Mouse (Mus musculus) c-Kit-positive CD71-positive TER-119-positive erythroid progenitor cells, embryonic 14.5 days (primary cell): ENCODE data around the gene Klhl5.

Experiments used
- DNase-seq: peaks from one replicate; pipeline ENCODE4 v3.0.0-alpha.2; 2013; ENCODE audit warnings: low spot score

The Klhl5 gene

DNA sequence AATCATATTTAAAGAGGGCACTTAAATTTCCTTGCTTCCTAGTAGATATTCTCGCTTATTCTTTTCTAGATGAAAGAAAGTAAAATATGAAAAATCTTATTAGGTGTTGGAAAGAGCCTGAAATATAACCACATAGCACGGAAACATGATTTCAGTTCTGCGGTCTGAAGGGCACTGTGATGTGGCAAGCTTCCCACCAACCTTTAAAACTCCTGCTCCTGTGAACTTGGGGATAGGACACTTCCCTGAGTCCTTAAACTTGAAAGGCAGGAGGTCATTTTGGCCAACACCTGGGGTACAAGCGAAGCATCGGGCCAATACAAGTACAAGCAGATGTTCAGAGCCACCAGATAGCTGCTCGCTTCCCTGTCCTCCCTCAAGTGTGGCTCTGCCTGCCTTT is 42.4 kb downstream of the Klhl5 start:
- no peak for DNase-seq

DNA sequence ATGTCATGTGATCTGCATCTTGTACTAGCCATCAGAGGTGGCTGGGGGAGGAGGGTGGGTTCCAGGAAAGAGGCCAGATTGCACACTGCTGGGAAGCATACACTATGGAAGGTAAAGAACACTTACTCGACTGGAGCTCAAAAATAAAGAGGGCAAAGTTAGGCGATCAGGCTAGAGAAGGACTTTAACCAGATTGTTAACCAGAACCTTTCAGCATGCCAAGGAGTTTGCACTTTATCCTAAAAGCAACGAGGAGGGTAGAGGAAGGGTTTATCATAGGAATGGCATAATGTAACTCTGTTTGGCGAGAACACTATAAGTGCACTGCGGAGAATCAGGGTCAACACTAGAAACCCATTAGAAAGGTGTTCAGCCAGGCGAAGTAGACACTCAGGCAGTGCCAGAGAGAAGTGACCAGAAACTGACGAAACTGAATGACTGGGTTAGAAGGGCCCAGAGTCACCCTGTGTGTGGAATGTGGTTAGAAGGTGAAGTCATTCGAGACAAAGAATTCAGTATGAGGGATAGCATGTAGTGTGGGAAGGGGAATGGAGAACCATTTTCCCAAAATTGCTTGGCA is 43.1 kb downstream of the Klhl5 start:
- DNase-seq = no peak

DNA sequence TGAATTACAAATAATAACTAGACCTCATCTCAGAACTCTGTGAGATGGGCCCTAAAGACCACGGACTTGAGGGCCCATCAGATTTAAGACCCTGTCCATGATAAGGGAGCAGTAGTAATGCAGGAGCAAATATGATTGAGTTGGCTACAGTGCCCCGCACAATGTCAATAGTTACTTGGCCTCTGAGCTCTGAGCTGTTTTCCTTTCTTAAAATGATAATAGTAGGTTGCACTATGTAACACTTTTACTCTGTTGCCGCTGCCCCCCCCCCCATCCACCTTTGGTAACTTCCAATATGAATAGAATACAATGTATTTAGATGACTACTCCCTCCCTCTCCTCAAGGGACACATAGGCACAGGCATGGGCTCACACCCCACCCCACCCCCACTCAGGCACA is 43.9 kb downstream of the Klhl5 start:
- no peak for DNase-seq

DNA sequence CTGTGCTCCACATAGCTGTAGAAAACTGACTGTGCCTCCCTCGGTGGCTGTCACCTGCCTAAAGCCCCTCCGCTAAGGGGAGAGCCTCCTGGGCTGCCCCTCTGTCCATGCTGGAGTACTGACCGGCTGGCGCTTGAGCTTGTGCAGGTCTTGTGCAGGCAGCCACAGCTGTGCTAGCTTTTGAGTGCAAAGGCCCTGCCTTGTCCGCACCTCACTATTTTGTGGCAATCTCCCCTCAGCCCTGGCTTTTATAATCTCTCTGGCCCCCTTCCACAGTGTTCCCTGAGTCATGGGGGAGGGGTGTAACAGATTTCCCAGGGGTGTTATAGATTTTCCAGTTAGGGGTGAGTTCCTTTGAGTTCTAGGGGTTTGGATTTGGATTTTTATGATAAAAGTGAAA is 44.4 kb downstream of the Klhl5 start:
- no peak for DNase-seq

DNA sequence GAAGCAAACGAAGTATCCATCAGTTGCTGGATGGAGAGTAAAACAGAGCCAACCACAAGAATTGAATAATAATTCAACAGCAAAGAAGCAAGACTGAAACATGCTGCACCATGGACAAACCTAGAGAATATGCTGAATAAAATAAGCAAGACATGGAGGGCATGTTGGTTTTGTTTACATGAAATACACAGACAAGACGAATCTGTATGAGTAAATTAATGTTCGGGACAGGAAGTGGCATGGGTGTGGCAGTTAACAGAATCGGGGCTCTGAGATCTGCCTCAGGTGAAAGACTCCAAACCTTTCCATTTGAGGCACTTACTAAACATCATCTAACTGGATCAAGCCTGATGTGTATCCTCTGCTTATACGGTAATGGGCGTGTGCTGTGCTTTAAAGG is 46.9 kb downstream of the Klhl5 start:
- no peak for DNase-seq

DNA sequence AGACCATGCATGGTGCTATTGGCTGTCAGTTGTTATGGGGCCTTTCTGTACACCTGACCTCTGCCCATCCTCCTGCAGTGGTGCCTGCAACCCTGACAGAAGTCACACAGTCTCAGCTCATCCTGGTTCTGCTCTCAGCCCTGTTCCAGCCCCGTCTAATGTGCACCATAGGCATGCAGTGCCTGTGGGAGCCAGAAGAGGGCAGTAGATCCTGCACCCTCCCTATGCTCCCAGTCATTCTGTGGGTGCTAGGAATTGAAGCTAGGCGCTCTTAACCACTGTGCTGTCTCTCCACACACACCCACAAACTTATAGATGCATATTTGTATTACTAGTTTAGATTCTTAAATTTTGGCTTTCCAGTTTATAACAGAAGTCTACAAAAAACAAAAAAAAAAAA is 49.5 kb downstream of the Klhl5 start:
- peak; percentile 34 for DNase-seq

DNA sequence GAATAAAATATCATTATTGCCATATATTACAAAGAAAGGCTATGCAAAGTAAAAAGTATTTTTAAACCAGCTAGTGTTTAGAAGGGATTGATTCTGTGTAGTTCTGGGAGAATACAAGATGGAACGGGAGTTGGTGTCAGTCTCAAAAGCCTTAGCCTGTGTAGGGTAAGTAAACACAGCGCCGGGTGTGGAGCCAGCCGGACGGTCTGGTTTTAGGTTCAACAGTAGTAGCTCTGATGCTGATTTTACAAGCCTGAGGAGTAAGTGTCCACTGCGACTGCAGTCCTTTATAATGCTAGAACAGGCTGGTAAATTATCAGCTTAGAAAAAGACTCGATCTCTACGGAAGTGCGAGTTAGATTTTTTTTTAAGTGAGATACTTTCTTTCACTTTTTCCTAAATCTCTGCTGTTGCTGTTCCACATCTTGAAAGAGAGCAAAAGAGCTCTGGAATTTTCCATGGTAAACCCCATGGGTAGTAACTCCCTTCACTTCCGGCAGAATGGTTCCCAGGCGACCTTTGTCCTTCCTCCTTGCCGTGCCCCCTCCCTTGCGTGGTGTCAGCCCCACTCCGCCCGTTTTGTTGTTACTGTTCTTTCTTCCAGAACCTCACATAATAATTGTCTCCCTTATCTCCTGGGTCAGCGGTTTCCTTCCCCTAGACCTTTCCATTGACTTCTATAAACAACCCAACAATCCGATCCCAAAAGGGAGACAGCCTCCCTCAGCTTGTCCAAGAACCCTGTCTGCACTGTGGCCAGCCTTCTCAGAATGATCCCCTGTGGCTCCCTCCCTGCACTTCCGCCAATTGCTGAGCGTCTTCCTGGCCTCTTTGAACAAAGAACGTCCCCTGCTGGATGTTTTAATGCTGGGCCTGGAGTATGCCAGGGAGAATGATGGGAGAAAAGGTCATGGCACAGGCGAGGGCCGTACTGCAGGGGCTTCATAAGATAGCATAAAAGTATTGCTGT is 50.4 kb downstream of the Klhl5 start:
- no peak for DNase-seq

DNA sequence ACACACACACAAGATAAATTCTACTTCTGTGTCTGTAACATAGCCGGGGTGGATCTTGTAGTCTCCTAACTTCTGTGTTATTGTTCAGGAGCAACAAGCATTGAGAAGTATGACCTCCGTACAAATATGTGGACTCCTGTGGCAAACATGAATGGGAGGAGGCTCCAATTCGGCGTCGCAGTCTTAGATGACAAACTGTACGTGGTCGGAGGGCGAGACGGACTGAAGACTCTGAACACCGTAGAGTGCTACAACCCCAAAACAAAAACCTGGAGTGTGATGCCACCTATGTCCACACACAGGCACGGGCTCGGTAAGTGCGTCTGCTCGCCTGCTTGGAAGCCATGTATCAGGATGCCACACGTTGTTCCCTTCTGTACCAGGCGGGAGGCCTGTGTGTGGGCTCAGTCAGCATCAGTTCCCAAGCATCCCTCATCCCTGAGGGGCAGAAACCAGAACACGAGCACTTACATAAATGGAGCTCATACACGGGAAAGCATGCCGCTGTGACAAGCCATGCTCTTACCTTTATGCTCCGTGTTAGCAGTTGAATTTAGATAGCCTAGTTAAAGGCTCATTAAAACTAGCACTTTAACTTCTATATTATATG is 51.5 kb downstream of the Klhl5 start:
- no peak for DNase-seq

DNA sequence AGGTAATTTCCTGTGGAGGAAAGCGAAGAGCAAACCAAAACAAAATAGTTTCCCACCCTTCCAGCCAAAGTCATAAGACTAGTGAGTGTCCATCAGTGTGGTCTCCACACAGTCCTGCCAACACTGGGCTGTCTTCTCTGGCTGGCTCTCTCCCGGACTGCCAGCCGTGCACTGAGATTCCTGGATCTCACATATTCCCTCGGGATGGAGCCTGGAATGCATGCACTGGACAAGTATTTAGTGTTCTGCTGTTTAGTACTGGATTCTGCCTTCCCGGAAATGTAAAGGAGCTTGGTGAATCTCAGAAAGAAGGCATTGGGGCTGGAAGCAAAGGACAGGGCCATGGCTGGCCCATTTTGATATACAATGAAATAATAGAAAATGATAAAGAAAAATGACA is 55.7 kb downstream of the Klhl5 start:
- DNase-seq = no peak

DNA sequence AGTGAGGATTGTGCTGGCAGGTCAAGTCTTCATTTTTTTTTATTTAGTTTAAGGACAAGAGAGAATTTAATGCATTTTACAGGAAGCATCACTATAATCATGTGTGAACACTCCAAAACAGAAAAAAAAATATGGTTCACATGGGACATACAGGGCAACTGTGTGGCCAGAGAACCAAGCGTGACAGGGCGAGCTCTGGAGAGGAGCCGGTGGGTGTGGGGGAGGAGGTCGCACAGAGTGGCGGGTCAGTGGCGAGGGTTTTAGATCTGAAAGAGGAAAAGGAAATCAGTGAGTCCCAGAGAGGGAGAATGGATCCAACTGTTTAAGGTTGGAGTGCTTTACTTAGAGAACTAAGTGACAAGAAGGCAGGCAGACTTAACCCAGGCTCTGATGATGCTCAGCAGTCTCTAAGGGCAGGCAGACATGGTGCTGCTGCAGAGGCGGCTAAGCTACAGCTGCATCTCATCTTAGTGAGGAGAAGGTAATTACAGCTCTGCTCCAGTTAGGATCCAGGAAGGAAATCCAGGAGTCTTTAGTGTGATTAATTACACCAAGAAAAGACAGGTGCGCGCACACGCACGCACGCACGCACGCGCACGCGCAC is 56.3 kb downstream of the Klhl5 start:
- DNase-seq = no peak

DNA sequence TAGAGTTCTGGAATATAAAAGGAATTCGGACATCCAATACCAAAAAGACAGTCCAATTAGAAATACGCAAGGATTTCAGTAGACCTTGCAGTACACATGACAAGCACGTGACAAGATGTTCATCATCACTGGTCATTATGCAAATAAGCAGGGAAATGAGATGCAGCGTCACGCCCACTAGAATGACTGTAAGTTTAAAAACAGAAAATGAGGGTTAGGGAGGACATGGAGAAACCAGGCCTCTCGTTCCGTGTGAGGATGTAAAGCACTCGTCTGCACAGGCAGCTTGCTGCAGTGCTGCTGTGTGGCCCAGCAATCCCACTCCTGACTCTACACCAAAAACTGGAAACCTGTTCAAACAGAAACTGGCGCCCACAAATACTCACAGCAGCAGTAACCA is 62.9 kb downstream of the Klhl5 start:
- no peak for DNase-seq

DNA sequence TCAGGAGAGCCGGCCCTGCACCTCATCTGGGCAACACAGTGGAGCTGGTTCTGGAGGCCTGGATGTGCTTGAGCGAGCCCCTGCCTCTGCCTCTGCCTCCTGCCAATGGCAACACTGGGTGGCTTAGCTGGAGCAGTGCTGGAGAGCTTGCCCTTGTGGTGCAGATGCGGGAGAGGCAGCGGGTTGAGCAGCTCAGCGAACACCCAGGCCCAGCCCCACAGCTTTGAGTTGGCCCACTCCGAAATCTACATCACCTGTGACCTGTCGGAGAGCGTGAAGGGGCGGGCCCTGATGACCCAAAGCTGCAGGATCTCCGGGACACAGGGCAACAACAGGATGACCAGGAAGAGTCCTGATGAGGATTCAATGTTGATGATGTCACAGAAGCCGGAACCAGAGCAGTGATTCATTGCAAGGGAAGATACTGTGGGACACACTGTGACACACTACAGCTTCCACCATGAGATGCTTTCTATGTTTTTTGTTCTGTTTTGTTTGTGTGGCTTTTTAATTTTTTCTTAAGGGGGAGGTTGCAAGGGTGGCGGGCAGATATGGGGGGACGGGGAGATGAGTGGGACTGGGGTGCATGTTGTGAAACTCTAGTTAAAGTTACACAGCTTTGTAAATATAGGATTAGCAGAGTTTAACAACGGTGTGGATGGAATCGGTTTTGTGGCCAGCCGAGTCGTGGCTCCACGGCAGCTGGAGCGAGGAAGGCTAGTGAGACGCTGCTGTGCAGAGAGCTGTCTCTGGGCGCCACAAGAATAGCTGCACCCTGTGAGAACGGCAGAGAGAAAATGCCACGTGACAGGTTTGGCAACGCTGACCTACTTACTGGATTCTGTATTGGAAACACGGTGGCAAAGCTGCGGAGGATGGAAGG is 67.9 kb downstream of the Klhl5 start:
- DNase-seq = no peak

DNA sequence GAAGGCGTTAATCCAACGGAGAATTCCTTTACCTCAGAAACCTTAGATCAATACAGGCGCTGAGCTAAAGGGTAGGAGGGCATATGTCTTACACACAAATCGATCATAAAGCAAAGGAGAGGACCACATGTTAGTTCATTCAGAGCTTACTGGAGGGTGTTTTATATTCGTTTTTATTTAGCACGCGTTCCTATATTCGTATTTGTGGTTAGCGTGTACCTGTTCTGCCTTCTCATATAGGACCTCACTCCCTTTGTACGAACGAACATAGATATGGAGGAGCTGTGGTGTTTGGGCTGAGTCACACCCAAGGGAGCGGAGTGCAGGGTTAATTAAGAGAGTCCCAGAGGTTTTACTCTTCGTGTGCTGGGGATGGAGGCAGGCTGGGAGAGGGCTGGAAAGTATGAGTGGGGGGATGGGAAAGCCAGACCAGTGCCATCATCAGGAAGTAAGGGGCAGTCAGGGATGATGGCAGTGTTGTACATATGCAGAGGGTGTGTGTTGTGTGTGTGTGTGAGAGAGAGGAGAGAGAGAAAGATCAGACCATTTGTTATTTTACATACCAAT is 68.7 kb downstream of the Klhl5 start:
- no peak for DNase-seq

DNA sequence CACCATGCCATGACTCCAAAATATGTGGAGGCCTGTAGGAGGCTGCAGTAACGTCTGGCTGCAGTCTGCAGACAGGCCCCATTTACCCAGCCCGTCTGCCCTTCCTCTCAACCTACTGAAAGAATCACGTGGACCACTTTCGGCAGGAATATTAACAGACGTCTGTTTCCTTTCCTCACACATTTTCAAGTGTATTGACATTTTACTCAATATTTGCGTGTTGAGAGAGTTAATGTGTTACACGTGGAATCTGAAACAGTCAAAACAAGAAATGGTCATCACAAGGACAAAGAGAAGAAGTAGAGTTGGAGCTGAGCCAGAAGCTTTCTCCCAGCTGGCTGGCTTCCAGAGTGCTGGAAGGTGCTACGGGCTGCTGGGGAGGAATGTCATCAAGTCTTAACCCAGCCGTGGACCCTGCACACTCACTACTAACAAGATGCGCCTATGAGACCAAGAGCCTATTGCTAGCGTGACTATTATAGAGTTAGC is 69.7 kb downstream of the Klhl5 start:
- DNase-seq = no peak

DNA sequence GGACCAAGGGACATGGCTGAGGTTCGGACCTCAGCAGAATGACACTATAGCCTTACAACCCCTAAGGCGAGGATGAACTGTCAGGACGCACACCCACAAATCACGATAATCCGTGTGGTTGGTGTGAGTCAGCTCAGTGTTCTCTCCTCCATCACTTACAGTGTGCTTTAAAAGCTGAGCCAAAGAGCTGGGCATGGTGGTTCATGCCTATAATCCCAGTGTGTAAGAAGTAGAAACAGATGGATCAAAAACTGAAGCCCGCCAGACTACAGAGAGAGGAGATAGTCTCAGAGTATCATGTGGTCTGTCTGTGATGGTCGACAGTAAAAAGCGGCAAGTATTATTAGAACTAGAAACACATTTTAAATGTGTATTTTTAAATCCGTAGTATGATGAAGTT is 71.1 kb downstream of the Klhl5 start:
- no peak for DNase-seq

DNA sequence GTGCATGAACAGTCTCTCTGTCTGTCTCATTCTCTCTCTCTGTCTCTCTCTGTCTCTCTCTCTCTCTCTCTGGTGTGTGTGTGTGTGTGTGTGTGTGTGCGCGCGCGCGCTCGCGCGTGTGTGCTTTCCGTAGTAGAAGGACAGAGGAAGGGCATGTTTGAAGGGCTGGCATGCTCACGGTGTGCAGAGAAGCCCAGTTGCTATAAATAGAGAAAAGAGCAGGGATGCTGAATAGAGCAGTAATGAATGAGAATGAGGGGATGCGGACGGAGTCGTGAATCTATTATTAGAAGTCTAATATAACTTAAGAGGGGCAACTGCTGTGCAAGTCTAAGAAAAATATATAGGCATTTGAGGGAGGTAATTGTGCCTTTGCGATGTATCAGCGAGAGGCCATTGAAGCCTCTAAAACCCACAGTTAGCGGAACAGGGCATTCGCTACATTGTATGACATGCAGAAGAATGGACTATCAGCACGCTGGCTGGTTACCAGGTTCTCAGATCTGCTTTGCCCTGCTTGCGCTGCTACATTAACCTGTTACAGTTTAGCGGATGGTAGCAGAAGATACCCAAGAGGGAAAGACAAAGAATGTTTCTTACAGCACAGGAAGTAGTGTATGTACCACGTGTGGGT is 73.9 kb downstream of the Klhl5 start:
- no peak for DNase-seq

DNA sequence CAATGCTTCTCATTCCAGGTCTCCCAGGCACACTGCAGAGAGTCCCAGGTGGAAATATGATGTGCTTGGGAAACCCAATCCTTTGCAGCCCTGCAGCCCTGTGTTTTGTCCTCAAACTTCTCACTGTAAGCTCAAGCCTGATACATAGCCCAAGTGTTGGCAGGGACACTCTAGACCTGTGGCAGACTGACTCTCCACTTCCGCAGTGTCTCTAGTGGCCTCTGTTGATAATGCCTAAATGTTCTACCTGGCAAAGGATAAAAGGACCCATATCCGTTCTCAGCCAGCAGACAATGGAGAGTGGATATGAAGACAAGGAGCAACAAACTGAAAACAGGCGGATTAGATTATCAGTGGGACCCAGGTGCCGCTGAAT is 74.4 kb downstream of the Klhl5 start:
- no peak for DNase-seq

DNA sequence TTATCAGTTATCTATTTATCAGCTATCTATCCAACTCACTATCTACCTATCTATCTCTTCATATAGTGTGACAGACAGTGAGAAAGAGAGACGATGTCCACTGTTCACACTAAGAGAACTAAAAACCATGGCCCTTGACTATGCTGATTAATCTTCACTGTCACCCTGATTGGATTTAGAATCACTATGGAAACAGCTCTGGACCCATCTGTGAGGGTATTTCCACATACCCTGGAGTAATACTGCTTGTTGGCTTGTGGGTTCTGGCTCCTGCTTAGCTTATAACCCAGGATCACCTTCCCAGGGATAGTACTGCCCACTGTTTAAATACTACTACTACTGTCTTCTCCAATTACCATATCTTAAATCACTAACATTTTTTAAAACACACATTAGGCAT is 74.9 kb downstream of the Klhl5 start:
- no peak for DNase-seq

DNA sequence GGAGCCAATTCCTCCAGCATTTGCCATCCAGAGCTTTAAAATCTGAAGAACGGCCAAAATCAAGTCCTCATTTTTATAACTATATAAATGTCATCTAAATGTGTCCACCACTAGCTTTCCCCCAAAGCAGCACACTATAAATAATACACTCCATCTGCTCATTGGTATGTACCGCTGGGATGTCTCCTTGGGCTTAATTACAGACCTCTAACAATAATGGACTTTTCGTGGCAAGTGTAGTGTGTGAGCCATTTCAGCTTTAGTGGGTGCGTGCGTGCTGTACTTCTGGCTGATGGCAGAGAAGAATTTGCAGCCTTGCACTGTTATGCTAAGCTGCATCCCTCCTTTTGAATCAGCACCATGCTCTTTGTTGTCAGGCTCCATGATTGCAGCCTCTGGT is 84.3 kb downstream of the Klhl5 start:
- DNase-seq = no peak

DNA sequence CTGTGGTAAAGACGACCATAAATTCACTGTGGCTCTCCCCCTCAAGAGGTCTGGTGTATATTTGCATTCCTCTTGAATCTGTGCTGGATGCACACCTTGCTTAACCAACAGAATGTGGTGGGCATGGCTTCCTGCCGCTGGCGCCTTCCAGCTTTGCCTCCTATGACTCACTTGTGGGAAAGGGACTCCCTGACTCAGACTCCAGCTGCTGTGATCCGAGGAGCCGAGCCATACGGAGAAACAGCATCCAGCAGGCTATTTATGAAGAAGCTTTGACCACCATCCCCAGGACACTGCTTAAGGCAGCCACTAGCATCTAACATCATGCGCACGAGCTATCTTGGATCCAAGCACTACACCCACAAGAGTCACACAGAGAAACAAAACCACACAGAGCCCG is 87.1 kb downstream of the Klhl5 start:
- no peak for DNase-seq
